Mouse (Mus musculus) small intestine, adult 10 weeks (tissue): ENCODE results near the gene Pax5. TPM values are rescaled to one million over a fixed set of nuclear protein-coding genes. Genes with fewer than 3 reads are reported as not detected.

Experiments
- polyA plus RNA-seq: library from polyadenylated mRNA; stranded (reverse); fragments of 350-450 nt; fragmentation: Illumina TruSeq; extraction: RNeasy Lipid Tissue Mini Kit (QIAGEN cat#74804); gene quantifications from one replicate; pipeline ENCODE4 v1.2.3, GENCODE M21; 2014; ENCODE audit warnings: low replicate concordance

Pax5 gene
- polyA plus RNA-seq, result 1.5 TPM

DNA sequence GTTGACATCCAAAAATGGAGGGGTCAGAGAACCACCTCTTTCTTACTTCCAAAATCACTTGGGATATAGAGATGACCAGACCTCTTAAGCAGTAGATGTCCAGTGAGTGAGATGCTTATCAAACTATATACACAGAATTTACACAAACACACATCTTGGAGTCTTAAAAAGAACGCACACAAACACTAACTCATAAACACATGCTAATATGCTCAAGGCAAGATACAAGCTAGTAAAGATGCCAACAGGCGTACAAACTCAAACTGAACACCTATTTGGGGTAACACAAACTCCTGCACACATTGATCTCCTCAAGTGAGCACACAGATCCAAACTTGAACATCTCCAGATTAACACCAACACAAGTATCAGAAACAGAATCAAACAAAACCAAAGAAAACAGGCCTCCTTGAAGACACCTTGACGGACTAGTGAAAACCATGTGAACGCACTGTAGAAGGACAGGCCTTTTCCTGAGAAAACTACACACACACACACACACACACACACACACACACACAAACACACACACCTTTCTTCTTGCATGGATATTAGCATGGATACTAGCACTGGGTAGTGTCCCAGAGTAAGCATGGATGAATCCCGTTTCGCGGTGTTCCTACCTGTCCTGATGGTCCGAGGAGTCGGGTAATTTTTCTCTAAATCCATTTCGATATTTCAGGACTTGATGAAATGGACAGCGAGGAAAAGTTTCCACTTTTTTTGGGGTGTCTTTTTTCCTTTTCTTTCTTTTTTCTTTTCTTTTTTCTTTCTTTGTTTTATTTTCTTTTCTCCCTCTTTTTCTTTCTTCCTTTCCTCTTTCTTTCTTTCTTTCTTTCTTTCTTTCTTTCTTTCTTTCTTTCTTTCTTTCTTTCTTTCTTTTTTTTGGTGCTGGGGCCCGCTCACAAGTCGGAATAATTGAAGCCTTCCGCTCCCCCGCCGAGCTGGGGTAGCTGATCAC, at the start of gene Pax5:
TSS of gene Pax5 (minus strand) at position 748 of the 961 bp plus-strand sequence.

DNA sequence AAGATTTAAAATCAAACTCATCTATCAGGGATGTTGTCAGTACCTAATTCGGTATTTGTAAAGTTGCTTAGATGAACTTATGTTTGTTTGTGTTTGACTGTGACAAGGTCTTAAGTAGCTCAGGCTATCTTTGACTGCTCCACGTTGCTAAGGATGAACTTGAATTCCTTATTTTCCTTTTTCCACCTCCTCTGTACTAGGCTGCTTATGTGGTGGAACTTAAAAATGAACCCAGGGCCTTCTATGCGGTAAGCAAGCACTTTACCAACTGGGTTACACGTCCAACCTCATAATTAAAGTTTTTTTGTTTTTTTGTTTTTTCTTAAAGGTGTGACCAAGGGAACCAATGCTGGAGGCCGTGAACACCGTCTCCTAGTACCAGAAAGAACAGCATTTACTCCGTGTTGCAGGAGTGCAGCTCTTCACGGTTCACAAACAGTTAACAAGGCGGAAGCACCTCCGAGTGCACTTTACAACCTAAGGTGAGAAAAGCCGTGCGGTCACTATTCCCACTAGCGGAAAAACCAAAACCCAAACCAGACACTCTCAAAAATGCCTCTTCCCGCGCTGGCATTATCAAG, 45.4 kb upstream of the Pax5 start, which contains the start of gene Zcchc7:
TSS of gene Zcchc7 (plus strand) at position 325 of the 581 bp plus-strand sequence.

Other genes with a start within 250 kb of the Pax5 start
- gene Zcchc7, start 45.4 kb upstream of the Pax5 start, polyA plus RNA-seq, result 109 TPM